Mouse (Mus musculus): ENCODE results near the gene Zfyve28.
A peak's percentile ranks its signal among the peaks of the same experiment; 100 is the strongest.

The Zfyve28 gene

DNA sequence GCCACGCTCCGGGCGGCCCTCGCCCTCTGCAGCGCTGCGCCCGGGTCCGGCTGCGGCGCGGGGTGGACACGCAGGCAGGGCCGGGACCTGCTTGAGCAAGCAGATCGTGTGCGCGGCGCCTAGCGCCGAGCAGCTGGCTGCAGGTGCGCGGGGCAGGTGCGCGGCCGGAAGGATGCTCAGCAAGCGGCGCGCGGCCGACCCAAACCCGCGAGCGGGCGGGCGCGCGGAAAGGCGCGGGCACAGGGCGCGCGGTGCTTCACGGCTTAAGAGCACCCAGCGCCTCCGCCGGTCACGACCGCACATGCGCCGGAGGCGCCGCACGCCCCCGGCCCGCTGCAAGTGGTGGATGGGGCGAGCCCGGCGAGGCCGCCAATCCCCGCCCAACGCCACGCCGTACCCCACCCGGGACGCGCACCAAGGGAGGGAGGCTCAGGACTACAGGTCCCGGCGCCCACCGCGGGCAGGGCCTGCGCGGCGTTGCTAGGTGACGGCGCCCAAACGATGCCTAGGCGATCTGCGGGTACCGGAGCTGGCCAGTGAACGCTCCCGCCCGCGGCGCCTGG is at the start of gene Zfyve28, which contains the start of gene Cfap99:
Zfyve28 (minus strand) TSS at position 296 of the 563 bp plus-strand sequence.
Cfap99 (plus strand) TSS at position 447 of the 563 bp plus-strand sequence.
- peak; percentile 71 for DNase-seq (ENCODE audit: low read depth, low spot score)

DNA sequence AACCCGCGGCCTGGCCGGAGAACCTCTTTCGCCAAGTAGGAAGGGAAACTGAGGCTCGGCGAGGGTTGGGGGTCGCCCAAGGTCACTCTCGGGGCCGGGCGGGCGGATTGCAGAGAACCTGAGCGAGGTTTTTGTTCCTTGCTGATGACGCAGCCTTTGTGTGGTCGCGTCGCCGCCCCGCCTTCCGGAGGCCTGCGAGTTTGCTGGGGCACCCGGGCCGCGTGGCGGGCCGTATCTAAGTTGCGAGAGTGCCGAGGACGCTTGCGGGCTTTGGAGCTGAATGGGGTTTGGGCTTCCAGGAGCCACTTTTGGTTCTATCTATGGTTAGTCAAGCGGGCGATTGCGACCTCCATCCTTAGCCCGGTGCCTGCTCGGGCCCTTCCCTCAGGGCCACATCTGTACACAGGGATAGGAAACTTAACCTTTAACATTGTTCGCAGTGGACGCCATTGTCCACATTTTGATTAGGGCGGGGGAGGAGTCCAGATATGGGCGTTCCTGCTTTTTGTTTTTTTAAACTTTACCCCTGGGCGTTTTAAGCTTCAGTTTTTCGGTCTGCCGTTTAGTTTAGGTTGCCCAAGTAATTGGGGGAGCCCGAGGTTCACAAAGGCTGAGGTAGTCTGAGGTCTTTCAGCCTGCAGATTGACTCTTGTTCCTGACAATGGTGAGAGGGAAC is 48.7 kb upstream of the Zfyve28 start:
- DNase-seq (ENCODE audit: low read depth, low spot score) = no peak

DNA sequence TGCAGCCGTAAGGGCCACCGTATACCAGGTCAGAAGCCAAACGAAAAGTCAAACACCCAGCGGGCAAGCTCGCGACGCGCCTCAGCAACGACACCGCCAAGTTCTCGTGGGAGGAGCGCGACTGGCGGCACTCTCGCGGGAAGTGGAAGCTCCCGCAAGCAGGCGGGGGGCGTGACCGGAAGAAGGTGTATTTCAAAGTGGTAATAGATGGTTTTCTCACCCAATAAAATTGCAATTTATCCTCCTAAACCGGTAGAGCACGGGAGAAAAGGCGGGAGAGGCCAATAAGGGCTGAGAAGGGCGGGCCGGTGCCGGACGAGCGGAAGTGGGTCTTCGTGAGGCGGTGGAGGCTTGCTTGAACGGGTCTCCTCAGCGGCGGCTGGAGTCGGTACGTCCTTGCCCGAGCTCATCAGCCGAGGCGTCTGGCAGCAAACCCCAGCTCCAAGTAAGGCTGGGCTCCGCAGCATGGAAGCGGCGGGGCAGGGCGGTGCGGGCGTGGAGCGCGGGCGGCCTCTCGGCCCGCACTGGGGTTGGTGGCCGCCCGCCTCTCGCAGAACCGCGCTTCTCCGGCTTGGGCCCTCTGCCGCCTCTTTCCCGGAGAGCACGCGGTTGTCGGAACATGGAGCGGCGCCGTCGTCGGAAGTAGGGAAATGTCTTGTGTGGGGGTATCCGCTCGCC is 48.0 kb upstream of the Zfyve28 start, which contains the start of gene Rnf4:
Rnf4 (plus strand) TSS at position 193 of the 678 bp plus-strand sequence.
- peak; percentile 93 for DNase-seq (ENCODE audit: low read depth, low spot score)

DNA sequence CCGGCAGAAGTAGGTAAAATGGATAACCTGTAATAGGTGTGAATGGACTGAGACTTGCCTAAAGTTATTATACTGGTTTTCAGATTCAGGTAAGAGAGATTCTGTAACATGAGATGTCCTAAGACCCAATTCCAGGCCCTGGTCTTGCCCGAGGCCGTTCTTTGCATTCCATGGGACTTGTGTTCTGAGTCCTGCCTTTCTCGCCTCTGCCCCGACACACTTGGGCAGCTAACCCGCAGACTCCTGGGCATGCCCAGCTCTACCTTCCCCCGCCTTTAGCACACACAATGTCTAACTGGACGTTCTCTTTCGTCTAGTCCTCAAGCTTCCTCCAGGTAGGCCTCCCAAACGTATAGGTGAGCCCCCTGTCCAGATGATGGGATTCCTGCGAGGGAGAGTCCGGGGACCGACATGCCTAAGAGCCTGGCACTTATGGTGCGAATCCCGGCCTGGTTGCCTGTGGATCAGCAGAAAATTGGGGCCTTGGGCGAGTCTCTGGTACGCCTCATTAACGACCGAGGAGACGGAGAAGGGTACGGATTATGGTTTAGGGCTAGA is 47.4 kb upstream of the Zfyve28 start:
- no peak for DNase-seq (ENCODE audit: low read depth, low spot score)

DNA sequence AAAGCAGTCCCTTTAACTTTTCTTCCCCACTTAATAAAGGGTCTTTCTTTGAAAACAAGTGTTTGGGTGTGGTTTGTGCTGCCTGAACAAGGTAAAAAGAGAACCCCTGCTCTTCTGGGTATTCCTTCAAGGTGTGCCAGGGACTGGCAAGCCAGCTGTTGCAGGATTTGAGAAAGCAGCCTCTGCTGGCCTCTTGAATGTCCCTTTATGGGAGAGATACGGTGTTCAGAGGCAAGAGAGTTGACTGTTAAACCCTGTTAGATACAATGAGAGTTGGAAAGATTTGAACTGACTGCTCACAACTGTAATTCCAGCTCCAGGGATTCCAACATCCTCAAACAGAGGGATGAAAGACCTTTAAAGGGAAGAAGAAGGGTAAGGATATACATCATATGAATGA is 45.8 kb upstream of the Zfyve28 start:
- no peak for DNase-seq (ENCODE audit: low read depth, low spot score)

DNA sequence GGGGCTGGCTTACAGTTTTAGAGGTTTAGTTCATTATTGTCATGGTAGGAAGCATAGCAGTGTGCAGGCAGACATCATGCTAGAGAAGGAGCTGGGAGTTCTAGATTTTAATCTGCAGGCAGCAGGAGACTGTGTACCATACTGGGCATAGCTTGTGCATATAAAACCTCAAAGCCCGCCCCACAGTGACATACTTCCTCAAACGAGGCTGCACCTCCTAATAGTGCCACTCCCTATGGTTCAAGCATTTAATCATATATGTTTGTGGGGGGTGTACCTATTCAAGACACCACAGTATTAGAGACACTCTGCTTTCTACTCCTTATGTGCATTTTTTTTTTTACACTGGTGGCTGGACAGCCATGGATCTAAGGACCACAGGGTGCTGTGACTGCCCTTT is 41.9 kb upstream of the Zfyve28 start:
- no peak for DNase-seq (ENCODE audit: low read depth, low spot score)

DNA sequence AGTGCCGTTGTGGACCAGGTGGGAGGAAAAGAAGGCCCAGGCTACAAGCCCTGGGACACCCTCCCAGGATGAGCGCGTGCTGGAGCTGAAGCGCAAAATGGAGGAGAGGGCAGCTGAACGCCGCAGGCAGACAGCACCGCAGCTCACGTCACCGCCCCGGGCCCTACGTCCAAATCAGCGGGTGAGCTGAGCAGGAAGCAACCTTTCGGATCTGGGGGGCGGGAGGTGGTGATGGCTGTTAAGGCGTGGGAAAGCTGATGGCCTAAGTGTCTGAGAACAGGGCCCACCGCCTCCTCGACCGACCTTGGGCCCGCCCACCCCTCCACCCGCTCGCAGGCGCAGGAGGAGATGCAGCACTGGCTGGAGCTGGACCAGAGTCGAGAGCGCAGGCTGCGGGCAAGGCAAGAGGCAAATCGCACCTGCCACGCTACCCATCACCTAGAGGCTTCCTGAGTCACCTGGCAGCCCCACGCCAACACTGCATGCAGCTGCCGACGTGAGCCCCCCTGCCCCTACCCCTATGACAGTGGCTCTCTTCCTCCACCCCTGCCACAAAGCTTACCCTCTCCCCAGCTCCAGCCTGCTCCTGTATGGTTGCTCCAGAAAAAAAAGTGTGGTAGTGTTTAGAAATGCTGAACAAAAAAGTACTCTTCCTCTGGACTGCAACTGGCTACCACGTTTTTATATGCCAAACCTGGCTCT is 38.8 kb upstream of the Zfyve28 start:
- DNase-seq (ENCODE audit: low read depth, low spot score) = no peak

DNA sequence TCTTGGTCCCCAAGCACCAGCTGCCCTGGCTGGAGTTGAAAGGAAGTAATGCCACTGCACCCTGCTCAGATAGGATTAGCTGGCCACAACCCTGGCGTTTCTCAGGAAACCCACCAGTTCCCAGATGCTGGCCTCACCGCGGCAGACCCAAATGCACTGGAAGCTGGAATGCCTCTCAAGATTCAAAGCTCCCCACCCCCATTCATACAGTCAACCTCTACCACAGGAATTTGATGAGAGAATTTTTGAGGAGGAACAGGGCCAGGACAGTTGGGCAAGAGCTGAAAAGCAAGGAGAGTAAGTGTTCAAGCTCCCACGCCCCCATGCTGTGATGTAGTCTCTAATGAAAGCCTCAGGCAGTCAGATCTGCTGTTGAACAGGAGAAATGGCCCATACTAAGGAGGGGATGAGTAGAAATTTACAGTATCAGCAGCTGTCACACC is 38.0 kb upstream of the Zfyve28 start:
- DNase-seq (ENCODE audit: low read depth, low spot score) = no peak

DNA sequence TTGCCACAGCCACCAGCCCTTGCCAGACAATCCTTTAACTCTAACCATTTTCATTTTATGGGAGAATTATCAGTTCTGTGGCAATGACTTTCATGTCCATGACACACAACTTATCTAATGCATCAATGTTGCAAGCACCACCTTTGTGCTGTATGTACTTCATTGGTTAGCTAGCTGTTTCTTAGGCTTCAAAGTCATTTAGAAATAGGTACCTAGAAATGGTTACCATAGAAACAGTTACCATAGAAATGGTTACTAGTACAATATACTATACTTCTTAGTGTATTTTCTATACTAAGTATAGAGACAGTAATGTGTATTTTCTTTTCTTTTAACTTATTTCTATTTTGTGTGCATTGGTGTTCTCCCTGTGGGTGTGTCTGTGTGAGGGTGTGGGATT is 37.0 kb upstream of the Zfyve28 start:
- DNase-seq (ENCODE audit: low read depth, low spot score) = no peak

DNA sequence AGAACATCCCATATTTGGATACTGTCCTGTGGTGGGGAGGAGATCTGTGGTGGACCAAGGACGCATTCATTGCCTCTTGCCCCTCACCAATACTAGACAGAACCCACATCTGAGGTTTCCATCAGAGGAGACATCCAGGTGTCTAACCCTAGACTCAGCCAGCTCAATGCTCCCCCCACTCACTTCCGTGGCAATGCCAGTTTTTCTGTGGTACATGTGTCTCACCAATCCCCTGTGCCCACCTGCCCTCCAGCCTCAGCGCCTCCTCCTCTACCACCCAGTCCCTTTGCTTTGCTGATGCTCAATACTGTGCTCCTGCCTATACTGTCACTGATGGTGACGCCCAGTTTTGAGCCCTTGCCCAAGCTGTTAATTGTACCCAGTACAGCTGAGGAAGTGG is 33.0 kb upstream of the Zfyve28 start:
- DNase-seq (ENCODE audit: low read depth, low spot score) = no peak

DNA sequence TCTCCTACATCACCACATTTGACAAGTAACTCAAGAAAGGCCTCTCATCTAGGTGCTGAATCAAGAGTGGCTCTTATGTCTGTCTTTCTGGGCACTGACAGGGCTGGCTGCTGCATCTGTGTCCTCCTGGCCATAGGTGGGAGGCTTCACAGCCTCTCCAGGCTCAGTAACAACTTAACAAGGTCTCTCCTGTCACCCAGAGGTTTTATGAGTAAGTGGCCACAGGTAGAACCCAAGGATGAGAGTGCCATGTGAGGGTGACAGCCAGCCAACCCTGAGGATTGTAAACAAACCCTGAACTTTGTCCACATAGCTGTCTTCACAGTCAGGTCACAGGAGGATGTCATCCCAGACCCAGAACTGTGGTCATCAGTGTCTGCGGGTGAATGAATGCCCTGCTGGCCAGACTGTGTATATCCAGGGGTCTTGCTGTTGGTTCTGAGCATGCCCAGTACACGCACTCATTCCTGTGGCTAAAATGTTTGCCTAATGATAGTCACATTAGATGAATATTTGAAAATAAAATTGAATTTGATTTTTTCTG is 31.3 kb upstream of the Zfyve28 start:
- no peak for DNase-seq (ENCODE audit: low read depth, low spot score)

DNA sequence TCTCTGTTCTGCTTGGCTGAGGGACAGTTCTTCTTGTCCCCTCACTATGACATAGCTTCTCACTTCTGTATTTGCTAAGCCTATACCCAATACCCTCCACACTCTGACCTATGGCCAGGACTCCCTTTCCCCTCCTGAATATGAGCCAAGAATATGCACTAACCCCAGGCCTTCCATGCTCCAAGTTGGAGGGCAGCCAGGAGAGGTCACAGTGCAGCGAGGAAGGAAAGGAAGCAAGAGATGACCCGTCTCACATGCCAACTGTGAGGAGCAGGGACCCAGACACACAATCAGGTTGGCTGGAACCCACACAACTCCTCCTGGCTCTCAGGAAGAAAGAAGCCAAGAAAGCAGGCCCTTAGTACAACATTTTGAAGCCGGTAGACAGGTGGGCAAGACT is 20.8 kb upstream of the Zfyve28 start:
- no peak for DNase-seq (ENCODE audit: low read depth, low spot score)

DNA sequence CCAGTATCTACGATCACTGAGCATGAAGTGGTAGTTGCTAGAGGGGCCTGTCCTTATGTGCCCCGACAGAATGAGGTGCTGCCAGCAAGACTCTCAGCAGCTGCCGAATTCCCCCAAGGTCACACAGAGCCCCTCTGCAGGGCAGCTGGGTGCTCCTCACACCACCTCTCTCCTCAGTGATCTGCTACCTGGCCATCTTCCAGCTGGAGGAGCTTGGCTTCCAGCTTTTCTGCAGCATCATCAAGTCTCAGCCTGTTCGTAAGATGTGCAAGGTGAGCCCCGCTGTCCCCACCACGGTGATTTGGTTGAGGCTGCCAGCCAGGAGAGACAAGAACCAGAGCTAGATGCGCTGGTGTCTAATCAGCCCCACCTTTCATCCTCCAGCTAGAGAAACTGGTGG is 14.1 kb upstream of the Zfyve28 start:
- DNase-seq (ENCODE audit: low read depth, low spot score) = no peak

DNA sequence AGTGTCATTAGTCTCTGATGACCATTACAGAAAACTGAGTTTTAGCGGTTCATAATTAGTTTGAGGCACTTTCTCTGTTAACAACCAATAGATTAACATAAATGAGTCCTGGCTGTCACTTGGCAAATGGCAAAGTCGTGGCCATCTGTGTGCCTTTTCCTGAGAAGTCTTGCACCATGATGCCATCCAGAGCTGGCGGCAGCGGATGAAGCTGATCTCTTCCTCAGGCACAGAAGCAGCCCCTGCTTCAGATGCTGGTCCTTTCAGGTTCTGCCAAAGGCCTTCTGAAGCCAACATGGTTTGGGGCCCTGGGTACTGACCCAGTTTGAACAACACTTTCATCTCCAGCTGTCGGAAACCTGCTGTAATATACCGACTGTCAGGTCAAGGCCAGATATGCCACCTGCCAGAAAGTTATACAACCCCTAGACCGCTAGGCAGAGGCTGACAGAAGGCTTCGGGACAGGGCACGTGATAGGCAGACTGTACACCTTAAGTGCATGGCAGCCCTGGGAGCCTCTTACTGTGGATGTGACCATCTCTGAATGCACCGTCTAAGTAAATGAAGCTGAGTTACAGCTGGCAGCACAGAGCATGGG is 10.8 kb upstream of the Zfyve28 start:
- DNase-seq (ENCODE audit: low read depth, low spot score) = no peak

DNA sequence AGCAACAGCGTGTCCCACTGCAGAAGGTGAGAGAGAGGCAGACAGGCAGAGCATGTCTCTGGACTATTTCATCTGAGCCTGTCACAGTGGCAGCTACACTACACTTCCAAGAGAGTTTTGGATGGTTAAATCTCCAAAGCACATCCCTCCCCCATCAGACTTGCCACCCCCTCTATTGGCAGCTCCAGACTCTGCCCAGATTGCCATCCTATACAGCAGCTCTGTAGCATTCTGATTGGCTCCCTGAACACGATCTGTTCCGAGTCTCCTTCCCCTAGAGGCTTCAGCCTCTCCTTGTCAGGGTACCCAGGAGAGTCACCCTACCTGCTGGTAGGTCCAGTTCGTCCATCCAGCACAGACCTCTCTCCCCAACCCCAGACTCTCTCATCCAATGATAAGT is 9.8 kb upstream of the Zfyve28 start:
- DNase-seq (ENCODE audit: low read depth, low spot score) = no peak

DNA sequence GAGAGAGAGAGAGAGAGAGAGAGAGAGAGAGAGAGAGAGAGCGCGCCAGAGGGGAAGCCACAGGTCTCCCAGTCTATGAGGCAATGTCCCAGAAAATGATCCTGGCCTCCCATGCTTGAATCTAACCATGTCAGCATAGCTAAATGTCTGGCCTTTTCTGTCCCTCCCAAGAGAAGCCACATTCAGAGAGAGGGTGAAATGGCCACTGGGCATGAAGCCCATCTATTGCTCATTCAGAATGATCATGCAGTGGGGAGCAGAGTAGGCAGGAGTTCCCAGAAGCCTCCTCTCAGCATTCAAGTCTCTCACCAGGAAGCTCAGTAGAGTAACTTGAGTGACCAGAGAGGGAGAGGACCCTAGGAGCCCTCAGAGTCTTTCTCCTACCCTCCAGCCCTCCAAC is 6.9 kb upstream of the Zfyve28 start:
- no peak for DNase-seq (ENCODE audit: low read depth, low spot score)

DNA sequence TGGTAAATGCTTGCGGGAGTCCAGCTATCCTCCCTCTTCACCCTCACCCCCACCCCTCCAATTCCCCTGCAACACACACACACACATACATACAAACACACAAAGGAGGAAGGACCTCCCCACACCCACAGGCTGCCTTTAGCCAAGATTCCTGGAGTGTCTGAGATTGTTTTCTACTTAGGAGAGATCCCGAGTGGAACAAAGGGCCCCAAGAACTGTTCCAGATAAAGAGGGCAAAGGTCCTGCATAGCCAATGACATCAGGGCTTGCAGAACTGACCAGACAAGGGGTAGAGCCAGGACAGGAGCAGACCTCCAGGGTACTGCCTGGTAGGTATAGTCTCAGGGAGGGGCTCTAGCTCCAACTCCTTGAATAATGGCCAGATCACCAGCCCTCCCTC is 6.4 kb upstream of the Zfyve28 start:
- DNase-seq (ENCODE audit: low read depth, low spot score) = no peak

DNA sequence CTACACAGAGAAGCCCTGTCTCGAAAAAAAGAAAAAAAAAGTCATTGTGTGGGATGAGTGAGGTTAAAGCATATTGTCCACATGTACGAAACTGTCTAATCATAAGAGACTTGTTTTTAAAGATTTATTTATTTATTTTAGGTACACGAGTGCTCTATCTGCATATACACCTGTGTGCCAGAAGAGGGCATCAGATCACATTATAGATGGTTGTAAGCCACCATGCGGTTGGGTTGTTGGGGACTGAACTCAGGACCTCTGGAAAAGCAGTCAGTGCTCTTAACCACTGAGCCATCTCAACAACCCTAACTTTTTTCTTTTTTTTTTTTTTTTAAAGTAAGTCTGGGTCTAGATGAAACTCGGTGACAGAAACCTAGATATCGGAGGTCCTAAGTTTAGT is 5.1 kb upstream of the Zfyve28 start:
- DNase-seq (ENCODE audit: low read depth, low spot score) = no peak

DNA sequence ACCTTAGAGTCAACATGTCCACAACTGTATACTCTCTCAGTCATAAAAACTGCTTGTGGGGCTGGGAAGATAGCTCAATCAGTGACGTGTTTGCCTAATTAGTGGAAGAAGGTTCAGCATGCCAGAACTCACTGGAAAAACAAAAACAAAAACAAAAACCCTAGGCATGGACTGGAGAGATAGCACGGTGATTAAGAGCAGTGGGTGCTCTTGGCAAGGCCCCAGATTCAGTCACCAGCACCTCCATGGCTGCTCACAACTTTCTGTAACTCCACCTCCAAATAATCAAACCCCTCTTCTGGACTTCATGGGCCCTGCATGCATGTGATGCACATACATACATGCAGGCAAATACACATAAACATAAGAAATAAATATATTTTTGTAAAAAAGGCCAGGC is 1.0 kb upstream of the Zfyve28 start:
- no peak for DNase-seq (ENCODE audit: low read depth, low spot score)

DNA sequence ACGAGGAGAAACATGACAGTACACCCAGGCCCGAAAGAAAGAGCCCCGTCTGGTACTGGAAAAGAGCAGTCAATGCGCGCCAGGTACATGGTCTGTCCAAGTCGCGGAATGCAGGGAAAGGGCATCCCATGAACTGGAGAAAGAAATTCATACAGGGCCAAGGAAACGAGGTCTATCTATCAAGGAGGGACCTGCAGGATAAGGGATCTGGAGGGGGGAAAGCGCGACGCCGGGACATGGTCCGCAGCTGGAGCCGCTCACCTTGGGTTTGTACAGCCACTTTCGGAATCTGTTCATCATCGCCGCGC is 457 bp downstream of the Zfyve28 start:
- DNase-seq (ENCODE audit: low read depth, low spot score) = no peak

DNA sequence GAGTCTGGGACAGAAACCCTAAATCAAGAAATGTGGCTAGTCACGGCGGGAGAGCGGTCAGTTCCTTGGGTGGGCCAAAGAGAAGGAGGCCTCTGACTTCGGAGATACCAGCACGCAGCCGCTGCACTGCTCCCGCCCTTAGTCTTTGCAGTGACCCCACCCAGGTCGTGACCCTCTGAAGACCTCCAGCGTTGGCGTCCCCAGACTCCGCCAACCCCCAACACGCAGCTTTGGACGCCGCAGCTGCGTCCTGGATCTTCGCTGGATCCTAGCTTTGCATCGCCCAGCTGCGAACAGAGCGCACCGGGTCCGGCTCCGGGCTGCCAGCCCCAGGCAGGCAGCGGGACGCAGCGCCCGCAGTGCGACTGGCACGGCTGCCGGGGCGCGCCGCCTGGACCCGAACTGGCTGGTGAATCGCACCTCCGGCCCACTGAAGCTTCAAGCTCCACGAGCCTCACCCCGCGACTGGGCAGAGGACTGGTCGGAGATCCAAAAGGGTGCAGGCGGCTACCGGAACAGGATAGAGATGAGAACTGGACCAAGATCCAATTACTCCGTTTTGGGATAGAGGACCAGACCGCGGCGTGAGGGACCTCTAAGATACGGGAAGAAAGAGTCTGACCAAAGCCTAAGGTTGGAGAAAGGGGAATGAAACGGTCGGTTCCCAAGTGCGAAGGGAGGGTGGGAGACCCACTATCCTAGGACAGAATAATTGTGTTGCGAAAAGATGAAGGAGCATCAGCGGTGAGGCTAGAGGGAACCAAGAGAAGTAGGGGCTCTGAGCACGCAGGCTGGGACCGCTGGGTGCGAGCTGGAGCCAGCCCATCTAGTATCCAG is 1.0 kb downstream of the Zfyve28 start:
- DNase-seq (ENCODE audit: low read depth, low spot score) = no peak
